Mouse (Mus musculus): Measurements from ENCODE around the gene Upk1b. TPM values are rescaled to one million over a fixed set of nuclear protein-coding genes. Genes with fewer than 3 reads are reported as not detected.
"Not testable (repeated sequence)": the region's sequence is repeated elsewhere in the genome, so short reads cannot be mapped to it uniquely, and the experiment has no call there.

The Upk1b gene
- total and polyA plus RNA-seq, 3 experiments, result not detected

DNA sequence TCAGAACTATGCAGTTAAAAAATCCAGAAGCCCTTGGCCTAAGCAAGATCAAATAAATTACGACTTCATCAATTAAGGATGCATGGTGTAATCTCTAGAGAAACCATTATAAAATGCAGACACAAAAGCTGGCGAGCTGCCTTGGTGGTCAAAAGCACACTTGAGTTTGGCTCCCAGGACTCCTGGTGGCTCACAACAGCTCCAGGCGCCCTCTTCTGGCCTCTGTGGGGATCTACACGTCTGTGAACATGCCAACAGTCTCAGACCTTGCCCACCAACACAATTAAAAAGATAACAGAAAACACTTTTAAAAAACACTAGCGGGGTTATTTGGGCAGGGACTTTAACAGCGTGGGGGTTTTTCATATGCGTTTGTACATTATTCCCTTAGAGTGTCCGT is 12.4 kb upstream of the Upk1b start:
- in situ Hi-C loops (cut with MboI; ENCODE audit: low pct_ligation_motif_present, low pct_unique_long_range_greater_than_20kb, low sequenced_read_pairs) (no loop called here), dilution Hi-C loops (cut with MboI; ENCODE audit: extremely low pct_ligation_motif_present, extremely low pct_unique_long_range_greater_than_20kb, low sequenced_read_pairs) (no loop called here)
- Histone ChIP-seq H3K9me3 (replicated peaks; ENCODE audit: low read length) (peaks cover 12% of the 10 kb centered on the region), H3K27me3 (replicated peaks) (no peaks in the 10 kb centered on the region), H3K27ac (ENCODE audit: insufficient read depth, low read depth) (no peak overlapping the region), H3K36me3 (replicated peaks in 1 of 2; ENCODE audit: control insufficient read depth in 1 of 2, insufficient read depth in 1 of 2, low read length in 1 of 2) (no peaks in the 10 kb centered on the region), H3K4me1 (ENCODE audit: control insufficient read depth in 1 of 2, insufficient read depth in 2 of 2) (no peaks in the 10 kb centered on the region), H3K9ac (ENCODE audit: insufficient read depth, low read depth) (no peak overlapping the region), H3K79me2 (replicated peaks; ENCODE audit: control insufficient read depth, extremely low read depth, insufficient read depth, poor library complexity, severe bottlenecking) (no peaks in the 10 kb centered on the region), H3K4me2 (ENCODE audit: insufficient read depth, low read depth, poor library complexity, severe bottlenecking) (no peak overlapping the region), H3K4me3 (replicated peaks in 1 of 3; ENCODE audit: low read depth in 2 of 3, low read length in 2 of 3, poor library complexity in 1 of 3) (no peak overlapping the region)
- DNase-seq (ENCODE audit: extremely low read depth), result peak; percentile 74
- TF ChIP-seq RAD21 (IDR thresholded peaks at IDR 0.05; ENCODE audit: low read depth, low read length) (peak; percentile 74), IRF4 (IDR thresholded peaks at IDR 0.05; ENCODE audit: low read depth, low read length) (peak; percentile 27; the same call in 1 of the 2 replicates), SMC3 (IDR thresholded peaks at IDR 0.05; ENCODE audit: low read depth, low read length) (peak; percentile 84), CTCF (conservative IDR thresholded peaks at IDR 0.05 in 1 of 2, IDR thresholded peaks at IDR 0.05 in 1 of 2; ENCODE audit: low read depth in 2 of 2, low read length in 2 of 2) (peak; percentile 76 to 91), MYC (IDR thresholded peaks at IDR 0.05; ENCODE audit: low read depth, low read length) (no peak; the same call in 1 of the 2 replicates)

DNA sequence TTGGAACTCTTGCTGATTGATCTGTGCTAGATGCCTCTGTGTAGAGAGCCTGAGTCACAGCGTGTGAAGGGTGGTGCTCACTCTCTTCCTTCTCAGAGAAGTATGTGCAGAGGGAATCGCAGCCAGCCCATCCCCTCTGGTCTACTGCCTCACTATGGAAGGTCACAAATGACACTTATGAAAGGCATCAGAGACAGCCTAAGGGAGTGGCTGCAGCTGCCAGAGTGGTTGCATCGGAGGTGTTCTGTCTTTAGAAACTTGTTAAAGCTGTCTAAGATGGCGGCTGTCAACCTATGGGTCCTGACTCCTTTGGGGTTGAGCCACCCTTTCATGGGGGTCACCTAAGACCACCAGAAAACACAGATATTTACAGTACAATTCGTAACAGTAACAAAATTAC is 10.1 kb upstream of the Upk1b start:
- TF ChIP-seq MAX (IDR thresholded peaks at IDR 0.05; ENCODE audit: low read length) (no peak), JUN (IDR thresholded peaks at IDR 0.05; ENCODE audit: insufficient read depth, low read depth, low read length) (no peak), MXI1 (IDR thresholded peaks at IDR 0.05; ENCODE audit: low read depth, low read length) (no peak), SMC3 (IDR thresholded peaks at IDR 0.05; ENCODE audit: low read depth, low read length) (no peak), UBTF (IDR thresholded peaks at IDR 0.05; ENCODE audit: low read depth, low read length) (no peak)
- in situ Hi-C loops (cut with MboI; ENCODE audit: low pct_ligation_motif_present, low pct_unique_long_range_greater_than_20kb, low sequenced_read_pairs) (no loop called here), dilution Hi-C loops (cut with MboI; ENCODE audit: extremely low pct_ligation_motif_present, extremely low pct_unique_long_range_greater_than_20kb, low sequenced_read_pairs) (no loop called here)
- Histone ChIP-seq H3K4me2 (ENCODE audit: insufficient read depth, low read depth, poor library complexity, severe bottlenecking) (no peak overlapping the region), H3K4me1 (ENCODE audit: control insufficient read depth in 1 of 2, insufficient read depth in 2 of 2) (no peaks in the 10 kb centered on the region), H3K27ac (ENCODE audit: insufficient read depth, low read depth) (no peak overlapping the region), H3K36me3 (replicated peaks in 1 of 2; ENCODE audit: control insufficient read depth in 1 of 2, insufficient read depth in 1 of 2, low read length in 1 of 2) (no peaks in the 10 kb centered on the region), H3K4me3 (replicated peaks in 1 of 3; ENCODE audit: low read depth in 2 of 3, low read length in 2 of 3, poor library complexity in 1 of 3) (no peak overlapping the region), H3K9ac (ENCODE audit: insufficient read depth, low read depth) (no peak overlapping the region), H3K79me2 (replicated peaks; ENCODE audit: control insufficient read depth, extremely low read depth, insufficient read depth, poor library complexity, severe bottlenecking) (no peaks in the 10 kb centered on the region), H3K9me3 (replicated peaks; ENCODE audit: low read length) (peaks cover 12% of the 10 kb centered on the region), H3K27me3 (replicated peaks) (no peaks in the 10 kb centered on the region)
- no peak for DNase-seq (ENCODE audit: extremely low read depth)

DNA sequence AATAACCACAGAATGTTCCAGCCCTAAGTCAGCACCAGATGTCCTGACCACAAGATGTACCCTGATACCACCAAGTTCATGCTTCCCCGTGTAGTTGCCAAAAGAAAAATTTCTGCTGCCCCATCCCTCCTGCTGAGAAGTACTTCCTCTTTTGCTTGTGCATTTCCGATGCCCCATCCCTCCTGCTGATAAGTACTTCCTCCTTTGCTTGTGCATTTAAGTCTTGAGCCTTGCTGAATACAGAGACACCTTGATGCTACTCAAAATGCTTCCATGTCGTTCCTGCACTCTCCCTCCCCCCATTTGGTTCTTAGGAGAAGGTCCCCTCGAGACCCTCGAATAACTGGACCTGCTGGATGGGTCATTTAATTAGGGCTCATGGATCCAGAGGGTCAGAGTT is 7.7 kb upstream of the Upk1b start:
- H3K27ac ChIP-seq (ENCODE audit: insufficient read depth, low read depth); dilution Hi-C loops (cut with MboI; ENCODE audit: extremely low pct_ligation_motif_present, extremely low pct_unique_long_range_greater_than_20kb, low sequenced_read_pairs); H3K27me3 ChIP-seq (replicated peaks); H3K4me1 ChIP-seq (ENCODE audit: control insufficient read depth in 1 of 2, insufficient read depth in 2 of 2); H3K79me2 ChIP-seq (replicated peaks; ENCODE audit: control insufficient read depth, extremely low read depth, insufficient read depth, poor library complexity, severe bottlenecking); DNase-seq (ENCODE audit: extremely low read depth); H3K9ac ChIP-seq (ENCODE audit: insufficient read depth, low read depth); H3K4me3 ChIP-seq (replicated peaks in 1 of 3; ENCODE audit: low read depth in 2 of 3, low read length in 2 of 3, poor library complexity in 1 of 3); H3K4me2 ChIP-seq (ENCODE audit: insufficient read depth, low read depth, poor library complexity, severe bottlenecking); in situ Hi-C loops (cut with MboI; ENCODE audit: low pct_ligation_motif_present, low pct_unique_long_range_greater_than_20kb, low sequenced_read_pairs); H3K36me3 ChIP-seq (replicated peaks in 1 of 2; ENCODE audit: control insufficient read depth in 1 of 2, insufficient read depth in 1 of 2, low read length in 1 of 2): not testable (repeated sequence)
- peaks cover 12% of the 10 kb centered on the region for H3K9me3 ChIP-seq (replicated peaks; ENCODE audit: low read length)
